Mouse (Mus musculus): ENCODE results near the gene Gm525.
"Not testable (repeated sequence)": the region's sequence is repeated elsewhere in the genome, so short reads cannot be mapped to it uniquely, and the experiment has no call there.

Gene Gm525

DNA sequence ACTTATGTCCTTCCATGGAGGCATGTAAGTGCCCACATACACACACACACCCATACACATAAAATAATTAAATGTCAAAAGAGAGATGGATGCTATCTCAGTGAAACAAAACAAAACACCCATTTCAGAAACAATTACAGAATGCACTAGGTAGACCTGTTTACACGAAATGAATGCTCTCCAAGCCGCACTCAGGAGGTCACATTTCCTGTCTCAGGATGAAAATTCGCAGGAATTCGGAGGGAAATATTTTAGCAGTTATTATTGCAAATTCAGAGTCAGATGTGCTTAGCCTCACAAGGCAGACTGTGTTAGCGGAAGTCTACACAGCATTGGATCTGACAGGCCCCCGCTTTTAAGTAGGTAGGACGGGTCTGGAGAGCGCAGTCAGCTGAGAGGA lies at the start of gene Gm525:
Gene Gm525, plus strand, starts transcription at position 301 of the 400 bp plus-strand sequence.
- no peak for DNase-seq

DNA sequence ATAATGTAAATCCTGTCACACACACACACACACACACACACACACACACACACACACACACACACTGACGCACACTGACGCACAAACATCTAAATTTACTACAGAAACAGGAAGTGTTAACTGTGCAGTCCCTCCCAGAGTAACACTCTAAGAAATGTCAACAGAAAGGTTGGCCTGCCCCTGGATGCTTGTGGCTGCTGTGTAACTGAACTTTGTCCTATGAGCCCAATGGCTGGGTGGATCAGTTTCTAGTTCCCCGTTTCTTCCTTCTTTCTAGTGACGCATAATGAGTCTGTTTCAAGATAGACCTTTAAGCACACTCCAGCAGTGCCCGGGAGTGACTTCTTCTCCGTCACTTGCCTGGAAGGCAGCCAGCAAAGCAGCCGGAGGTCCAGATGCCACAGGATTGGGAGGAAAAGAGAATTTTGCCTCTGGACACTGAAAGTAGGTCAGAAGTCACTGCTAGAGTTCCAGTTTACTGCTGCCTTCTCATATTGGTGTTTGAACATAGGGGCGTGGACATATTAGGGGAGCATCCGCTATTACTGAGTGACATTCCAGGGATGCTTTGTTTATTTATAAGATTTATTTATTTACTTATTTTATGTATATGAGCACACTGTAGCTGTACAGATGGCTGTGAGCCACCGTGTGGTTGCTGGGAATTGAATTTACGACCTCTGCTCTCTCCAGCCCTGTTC lies 49.3 kb upstream of the Gm525 start:
- DNase-seq, result peak; percentile 27 to 43

DNA sequence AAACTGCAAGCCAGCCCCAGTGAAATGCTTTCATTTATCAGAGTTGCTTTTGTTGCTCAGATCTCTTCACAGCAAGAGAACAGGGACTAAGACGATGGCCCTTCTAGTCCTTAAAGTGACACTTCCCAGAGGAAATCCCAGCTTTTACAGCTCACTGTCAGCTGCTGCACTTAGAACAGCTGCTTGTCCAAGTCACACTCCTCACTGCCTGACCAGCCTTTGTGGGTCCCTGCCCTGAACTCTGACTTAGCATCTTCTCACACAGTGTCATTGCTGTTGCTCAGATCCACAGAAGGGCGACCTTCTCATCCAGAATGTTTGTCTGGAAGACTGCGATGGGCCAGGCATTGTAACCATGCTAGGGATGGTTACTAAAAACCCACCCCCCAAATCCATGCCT lies 48.0 kb upstream of the Gm525 start:
- no peak for DNase-seq

DNA sequence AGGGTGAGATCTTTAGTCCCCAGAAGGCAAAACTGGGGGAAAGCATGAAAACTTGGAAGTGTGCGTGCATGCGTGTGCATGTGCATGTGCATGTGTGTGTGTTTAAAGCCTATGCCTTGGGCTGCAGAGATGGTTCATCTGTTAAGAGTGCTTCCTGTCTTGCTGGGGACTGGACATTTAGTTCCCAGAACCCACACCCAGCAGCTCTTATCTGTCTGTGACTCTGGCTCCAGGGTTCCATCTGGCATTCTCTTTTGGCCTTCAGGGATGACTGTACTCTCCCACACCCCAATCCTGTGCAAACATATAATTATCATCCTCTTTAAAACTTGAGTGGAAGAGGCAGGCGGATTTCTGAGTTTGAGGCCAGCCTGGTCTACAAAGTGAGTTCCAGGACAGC lies 47.5 kb upstream of the Gm525 start:
- no peak for DNase-seq

DNA sequence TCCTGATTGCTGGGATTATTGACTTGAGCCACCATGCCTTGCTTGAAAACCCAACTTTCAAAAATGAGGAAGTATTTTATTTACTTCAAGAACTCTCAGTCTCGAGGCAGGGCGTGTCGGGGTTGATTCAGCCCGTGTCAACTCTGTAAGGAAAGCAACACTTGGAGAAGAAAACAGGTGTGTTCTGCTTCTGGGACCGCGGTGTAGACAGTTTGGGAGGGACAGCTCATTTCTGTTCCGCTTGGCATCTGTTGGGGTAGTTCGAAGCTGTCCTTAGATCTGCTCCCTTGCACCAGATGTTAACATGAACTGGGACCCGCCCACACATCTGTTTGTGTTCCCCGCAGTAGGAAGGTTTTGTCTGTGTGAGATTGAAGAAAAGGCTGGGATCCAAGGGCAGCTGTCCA lies 45.7 kb upstream of the Gm525 start:
- DNase-seq, result no peak

DNA sequence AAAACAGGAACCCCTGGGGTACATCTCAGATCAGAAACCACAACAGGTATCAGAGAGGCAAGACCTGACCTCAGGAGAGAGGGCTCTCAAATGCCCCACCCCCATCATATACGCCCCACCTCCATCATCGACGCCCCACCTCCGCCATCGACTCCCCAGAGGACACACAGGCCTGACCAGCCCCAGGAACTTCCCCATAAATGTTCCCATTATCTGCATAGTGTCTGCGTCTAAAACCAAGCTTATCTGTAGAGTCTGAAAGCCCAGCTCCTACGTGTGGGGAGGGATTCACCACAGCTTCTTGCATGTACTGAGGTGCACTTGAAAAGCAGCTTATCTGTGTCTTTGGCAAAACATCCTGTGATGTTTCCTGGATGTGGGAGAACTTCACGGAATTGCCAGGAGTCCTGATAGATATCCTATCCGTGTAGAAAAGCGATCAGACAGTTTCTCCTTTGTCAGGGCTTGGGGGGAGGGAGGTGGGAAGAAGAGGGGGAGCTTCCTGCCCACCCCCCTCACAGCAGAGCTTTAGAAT lies 44.7 kb upstream of the Gm525 start:
- DNase-seq, result no peak

DNA sequence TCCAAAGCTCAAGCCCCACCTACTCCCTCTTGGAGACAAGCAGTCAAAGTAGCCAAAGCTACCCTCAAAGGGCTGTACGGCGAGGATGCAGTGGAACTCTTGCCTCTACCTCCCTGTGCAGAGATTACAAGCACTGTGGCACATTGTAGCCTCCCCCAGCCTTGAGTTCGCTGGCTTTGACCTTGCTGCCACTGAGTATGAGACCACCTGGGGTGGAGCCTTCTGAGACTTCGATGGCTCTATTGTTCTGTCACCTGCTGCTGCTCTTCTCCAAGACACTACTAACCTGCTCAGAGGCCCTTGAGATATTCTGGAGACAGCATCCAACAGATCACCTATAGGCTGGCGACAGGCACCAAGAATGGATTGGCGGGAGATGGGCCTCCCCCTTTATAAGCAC lies 43.1 kb upstream of the Gm525 start:
- DNase-seq, result no peak

DNA sequence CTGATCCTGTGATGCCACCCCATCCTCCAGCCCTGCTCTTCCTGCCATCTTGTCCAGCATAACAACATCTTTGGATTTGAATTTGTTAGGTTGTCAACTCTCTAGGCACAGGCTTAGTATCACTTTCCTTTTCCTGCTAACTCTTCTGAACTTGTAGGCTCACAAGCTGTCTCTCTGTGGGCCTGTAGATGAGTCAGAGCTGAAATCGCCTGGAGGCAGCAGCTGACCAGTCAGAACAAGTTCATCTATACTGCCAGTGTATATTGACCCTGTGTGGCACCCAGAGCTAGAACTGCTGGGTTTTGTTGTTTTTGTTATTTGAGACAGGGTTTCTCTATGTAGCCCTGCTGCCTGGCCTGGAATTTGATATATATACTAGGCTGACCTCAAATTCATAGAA lies 42.5 kb upstream of the Gm525 start:
- no peak for DNase-seq

DNA sequence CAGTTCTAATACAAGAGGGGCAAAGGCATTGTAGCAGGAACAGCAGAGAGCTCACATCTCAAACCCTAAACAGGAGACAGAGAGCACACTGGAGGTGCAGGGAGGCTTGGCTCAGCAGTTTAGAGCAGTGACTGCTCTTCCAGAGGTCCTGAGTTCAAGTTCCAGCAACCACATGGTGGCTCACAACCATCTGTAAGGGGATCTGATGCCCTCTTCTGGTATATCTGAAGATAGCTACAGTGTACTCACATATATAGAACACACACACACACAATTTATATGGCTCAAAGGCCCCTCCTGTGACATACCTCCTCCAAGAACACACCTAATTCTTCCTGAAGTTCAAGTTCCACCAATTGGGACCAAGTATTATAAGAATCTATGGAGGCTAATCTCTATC lies 39.0 kb upstream of the Gm525 start:
- no peak for DNase-seq

DNA sequence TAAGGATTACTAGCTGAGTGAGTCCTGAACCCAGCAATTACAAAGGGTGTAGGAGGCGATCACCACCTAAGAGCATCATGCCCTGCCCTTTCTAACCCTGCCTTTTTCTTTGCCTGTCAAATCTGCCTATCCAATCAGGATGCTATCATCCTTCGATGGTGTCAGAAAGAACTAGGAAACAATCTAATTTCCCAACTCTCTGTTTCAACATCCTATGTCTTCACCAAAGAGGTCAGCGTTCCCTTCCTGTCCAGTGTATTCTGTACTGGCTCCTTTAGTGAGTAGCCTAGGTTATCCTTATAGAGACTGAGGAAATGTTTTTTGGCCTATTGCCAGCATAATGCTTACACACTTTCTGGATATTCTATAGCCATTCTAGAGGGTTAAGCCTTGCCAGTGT lies 38.1 kb upstream of the Gm525 start:
- DNase-seq, result no peak

DNA sequence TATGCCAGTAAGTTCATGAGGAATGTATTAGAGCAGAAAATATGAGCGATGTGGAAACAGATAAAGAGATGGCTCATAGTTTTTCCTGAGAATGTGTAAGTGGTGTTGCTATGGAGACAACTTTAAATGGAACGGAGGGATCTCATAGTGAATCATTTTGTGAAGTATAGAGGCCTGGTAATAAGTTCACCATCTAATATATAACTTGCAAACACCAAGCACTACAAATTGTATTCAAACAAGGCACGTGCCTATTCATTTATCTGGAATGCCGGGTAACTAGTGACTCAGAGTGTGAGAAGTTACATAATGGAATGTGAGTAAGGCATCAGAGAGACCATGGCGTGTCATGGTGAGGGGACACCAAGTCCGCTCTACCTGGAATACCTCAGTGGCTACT lies 35.1 kb upstream of the Gm525 start:
- DNase-seq, result no peak

DNA sequence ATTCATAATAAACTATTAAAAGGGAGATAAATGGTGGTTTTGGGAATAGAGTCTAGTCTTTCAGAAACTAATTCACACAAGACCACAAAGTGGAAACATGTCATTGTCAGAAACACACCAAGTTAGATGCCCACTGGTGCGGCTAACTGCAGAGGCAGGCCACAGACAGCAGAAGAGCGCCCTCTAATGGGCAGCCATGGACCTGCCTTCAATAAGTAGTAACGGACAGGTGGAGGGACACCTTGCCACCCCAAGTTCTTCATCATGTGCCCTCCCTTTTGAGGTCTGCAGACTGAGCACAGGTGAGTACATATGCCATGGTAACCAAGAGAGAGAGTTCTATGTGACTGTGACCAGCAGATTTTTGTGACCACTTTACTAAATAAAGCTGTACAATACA lies 34.3 kb upstream of the Gm525 start:
- DNase-seq, result peak; percentile 38 to 47

DNA sequence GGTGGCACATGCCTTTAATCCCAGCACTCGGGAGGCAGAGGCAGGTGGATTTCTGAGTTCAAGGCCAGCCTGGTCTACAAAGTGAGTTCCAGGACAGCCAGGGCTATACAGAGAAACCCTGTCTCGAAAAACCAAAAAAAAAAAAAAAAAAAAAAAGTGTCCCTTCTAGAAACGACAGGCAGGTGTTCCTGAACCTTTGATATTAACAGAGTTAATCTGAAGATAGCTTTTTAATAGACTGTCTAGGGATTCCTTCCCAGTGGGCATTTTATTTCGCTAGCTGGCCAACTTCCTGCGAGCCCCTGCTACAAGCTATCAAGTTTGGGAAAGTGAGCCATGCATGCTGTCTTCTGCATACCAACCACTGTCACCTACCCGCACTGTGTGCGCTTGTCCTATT lies 32.6 kb upstream of the Gm525 start:
- DNase-seq, result not testable (repeated sequence)

DNA sequence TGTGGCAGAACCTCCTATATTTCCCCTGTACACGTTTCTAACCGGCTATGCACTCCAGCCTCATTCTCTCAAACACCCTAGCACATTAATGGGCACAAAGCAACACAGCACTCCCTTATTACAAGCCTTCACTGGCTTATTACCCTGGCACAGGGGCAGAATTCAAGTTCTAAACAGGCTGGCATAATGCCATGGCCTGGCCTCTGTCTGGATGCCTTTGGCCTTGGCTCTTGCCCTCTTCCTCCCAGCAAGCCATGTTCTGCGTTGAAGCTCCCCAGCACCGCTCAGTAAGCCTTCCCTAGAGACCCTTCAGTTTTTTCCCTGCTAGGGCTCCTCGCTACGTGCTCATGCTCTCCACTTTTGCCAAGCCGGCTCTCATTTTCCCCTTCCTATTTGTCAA lies 30.6 kb upstream of the Gm525 start:
- peak in 1 of 2 experiments; percentile 10 for DNase-seq

DNA sequence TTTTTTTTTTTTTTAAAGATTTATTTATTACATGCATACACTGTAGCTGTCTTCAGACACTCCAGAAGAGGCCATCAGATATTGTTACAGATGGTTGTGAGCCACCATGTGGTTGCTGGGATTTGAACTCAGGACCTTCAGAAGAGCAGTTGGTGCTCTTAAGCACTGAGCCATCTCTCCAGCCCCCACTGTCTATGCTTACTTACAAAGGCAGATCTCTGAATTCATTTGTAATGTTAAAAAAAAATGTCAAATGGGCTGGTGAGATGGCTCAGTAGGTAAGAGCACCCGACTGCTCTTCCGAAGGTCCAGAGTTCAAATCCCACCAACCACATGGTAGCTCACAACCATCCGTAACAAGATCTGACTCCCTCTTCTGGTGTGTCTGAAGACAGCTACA lies 28.1 kb upstream of the Gm525 start:
- not testable (repeated sequence) for DNase-seq

DNA sequence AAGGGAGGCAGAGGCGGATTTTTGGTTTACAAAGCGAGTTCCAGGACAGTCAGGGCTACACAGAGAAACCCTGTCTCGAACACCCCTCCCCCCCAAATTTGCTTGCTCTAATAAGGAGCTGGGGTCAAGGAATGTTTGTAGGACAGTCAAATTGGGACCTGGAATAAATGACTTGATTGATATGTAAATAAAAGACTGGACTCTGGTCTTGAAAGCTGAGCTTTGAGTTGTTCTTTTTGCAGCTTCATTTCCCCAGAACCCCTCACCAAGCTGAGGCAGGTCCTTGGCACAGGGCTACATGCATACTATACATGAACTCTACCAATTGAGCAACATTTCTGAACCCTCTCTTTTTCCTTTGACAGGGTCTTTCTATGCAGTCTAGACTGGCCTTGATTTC lies 27.6 kb upstream of the Gm525 start:
- DNase-seq, result no peak

DNA sequence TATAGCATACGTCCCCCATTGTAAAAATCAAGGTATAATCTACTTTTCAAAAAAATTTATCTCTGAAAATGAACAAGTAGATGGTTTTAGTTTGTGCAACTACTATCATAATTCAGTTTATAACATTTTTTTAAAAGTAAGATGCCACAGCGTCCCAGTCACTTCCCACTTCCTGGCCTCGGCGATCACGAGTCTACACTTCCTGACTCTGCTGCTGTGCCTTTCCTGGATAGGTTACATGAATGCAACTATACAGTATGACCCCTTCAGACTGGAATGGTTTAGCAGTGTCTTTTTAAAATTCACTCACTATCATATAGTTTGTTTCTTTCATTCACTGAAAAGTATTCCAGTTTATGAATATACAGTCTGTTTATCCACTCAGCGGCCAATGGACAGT lies 21.9 kb upstream of the Gm525 start:
- no peak for DNase-seq

DNA sequence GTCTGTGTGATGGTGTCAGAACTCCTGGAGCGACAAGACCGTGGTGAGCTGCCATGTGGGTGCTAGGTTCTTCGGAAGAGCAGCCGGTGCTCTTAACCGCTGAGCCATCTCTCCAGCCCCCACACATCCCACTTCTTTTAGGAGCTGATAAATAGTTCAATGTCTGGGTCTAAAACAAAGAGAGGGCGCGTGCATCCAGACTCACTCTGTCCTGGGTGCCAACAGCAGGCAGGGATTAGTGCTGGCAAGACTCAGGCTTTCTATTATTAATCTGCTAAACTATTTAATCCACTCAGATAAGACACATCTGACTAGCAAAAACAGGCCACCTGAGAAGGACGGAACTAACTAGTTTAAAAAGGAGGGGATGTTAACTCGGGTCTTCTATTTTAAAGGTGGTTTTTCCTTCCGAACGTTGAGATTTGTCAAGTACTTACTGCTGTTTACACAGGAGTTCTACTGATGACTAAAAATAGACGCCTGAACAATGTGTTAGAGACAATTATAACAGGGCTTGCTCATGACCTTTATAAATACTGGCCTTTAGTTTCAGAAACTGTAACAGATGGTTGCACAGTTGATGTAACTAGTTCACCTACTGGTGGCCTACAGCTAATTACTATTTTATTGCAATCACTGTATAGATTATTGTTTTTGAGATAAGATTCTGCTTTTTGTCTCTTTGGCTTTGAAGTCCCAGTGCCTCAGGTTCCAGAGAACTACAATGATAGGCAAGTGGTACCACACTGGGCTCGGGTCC lies 17.5 kb upstream of the Gm525 start:
- no peak for DNase-seq

DNA sequence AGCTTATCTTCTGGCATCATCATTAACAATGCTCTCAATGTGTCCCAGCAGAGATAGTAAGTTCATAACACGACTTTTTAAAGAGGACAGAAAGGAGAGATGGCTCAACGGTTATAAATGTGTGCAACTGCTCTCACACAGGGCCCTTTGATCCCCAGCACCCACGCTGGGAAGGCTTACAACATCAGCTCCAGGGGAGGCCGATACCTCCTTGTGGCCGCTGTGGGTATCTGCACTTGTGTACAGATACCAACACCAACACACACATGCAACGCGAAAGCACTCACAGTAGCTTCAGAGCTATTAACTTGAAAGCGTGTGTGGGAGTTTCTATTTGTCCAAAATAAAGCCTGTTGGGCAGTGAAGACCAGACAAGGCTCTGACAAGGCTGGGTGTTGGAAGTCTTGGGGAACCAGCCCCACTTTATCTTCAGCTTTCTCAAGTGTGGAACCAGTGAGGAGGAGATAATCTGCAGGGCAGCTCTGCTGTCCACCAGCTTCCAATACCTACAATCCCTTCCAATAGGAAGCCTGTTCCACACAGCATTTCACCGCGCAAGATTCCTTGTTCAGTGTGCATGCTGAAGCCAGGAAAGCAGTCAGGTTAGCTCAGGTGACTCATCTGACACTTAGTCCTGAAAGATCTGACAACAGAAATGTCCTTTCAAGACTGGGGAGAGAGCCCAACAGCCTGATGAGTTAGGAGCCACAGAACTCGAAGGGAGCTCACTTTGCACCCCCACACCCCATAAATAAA lies 14.9 kb upstream of the Gm525 start:
- DNase-seq, result peak in 1 of 2 experiments; percentile 27

DNA sequence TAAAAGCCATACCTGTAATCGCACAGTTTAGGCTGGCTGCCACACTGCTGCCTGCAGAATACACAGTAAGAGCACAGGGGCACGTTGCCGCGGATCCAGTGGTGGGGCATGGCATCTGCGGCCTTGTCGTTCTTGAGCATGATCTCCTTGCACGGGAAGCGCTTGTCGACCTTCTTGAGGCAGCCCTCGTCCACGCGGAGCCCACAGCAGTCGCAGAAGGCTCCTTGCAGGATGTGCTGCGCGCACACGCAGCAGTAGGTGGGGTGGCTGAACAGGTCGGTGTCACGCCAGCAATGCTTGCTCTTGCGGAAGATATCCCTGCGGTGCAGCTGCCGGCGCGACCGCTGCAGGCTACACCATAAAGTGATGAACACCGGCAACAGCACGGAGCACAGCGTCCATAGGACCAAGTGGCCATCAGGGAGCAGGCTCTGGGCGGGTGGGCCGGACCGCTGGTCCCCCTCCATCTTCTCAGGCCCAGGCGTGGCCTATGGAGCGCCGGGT lies 13.7 kb upstream of the Gm525 start:
- DNase-seq, result peak in 1 of 2 experiments; percentile 52

DNA sequence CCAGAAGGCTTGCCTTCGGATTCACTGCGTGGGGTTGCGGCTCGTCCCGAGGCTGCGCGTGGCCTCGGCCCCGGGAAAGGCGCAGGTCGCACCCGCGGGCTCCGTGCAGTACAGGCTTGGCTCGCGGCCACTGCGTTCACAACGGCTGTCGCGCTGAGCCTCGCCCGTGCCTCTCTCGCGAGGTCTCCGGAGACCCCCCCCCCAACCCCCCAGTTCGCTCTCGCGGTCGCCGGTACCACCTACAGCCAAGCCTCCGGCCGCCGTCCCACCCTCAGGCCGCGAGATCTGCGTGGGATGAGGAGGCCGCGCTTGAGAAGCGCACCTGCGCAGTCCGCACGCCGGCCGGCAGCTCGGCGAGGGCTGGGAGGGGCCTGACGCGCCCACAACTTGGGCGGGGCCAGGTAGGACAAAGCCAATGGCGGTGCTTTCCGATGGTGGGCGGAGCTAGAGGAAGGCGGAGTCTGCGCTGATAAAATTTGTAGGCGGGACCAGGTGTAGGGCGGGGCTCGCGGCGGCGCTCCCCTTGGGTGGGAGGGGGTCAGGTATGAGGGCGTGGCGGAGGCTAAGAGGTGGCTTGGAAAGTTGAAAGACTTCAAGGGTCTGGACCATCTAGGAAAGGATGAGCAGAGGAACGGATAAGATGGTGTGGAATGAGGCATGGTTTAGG lies 13.1 kb upstream of the Gm525 start:
- DNase-seq, result peak; percentile 94 to 96

DNA sequence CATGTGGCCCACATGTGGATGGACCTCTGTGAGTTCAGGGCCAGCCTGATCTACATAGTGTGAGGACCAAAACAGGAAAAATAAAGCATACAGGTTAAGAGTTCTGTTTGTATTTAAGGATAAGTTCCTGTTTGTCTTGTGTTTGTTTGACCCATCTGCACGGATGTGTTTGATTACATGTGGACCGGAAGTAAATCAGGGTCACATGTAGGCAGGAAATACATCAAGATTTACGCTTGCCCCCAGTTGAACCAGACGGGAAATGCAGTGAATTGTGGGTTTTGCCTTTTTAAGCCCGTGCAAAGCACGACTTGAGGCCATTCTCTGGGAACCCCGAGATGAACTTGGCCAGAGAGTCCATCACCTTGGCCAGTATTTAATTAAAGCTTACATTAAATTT lies 12.3 kb upstream of the Gm525 start:
- no peak for DNase-seq

DNA sequence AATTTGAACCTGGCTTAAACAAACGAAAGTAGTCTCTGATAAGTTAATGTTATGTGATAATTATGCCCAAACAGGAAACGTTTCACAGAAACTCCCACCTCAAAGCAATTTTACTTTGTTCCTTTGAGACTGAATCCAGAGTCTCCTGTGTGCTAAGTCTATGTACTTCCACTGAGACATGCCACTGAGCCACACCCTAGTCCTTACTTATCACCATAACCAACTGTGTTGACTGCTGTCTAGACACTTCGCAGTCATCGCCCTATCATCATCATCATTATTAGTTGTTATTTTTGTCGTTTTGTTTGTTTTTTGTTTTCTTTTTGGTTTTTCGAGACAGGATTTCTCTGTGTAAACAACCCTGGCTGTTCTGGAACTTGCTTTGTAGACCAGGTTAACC lies 9.3 kb upstream of the Gm525 start:
- no peak for DNase-seq
